Mouse (Mus musculus) MEL (cell line): Measurements from ENCODE around the gene Adora3. TPM values are rescaled to one million over a fixed set of nuclear protein-coding genes. Genes with fewer than 3 reads are reported as not detected.

Experiments
- DNase-seq: peaks from one replicate; pipeline ENCODE4 v3.0.0; 2011; ENCODE audit warnings: low read depth, low spot score
- H3K27ac ChIP-seq: 2 replicates; pipeline ENCODE4 v1.5.1; 2012; ENCODE audit warnings: low read depth, mild to moderate bottlenecking, control low read depth, low read length, moderate library complexity; ENCODE audit not compliant: control insufficient read depth
- H3K27me3 ChIP-seq, 2 experiments: fragments of 150-350 bp in 1 of 2; sonication (generic) in 1 of 2; 2 replicates each; pipeline ENCODE4 v1.6.1; 2012; ENCODE audit warnings: low read length in 2 of 2, mild to moderate bottlenecking in 2 of 2, improper control_type of control experiment in 1 of 2, moderate library complexity in 1 of 2; ENCODE audit not compliant: insufficient read depth in 2 of 2, control insufficient read depth in 1 of 2
- H3K36me3 ChIP-seq, 2 experiments: 2 replicates each; pipeline ENCODE4 v1.6.1; 2012 to 2014; ENCODE audit warnings: low read length in 2 of 2, improper control_type of control experiment in 1 of 2, inconsistent platforms in 1 of 2, mild to moderate bottlenecking in 1 of 2; ENCODE audit not compliant: insufficient read depth in 2 of 2, control insufficient read depth in 1 of 2
- H3K4me1 ChIP-seq, 2 experiments: fragments of 150-350 bp in 1 of 2; sonication (generic) in 1 of 2; 2 replicates each; pipeline ENCODE4 v1.6.1; 2012; ENCODE audit warnings: low read length in 2 of 2, improper control_type of control experiment in 1 of 2, mild to moderate bottlenecking in 1 of 2; ENCODE audit not compliant: insufficient read depth in 2 of 2, control insufficient read depth in 1 of 2
- H3K4me3 ChIP-seq, 2 experiments: fragments of 150-350 bp in 1 of 2; sonication (generic) in 1 of 2; 2 replicates each; pipeline ENCODE4 v1.5.1; 2012; ENCODE audit warnings: low read depth in 2 of 2, low read length in 2 of 2, mild to moderate bottlenecking in 2 of 2, moderate library complexity in 2 of 2, control low read depth in 1 of 2, improper control_type of control experiment in 1 of 2; ENCODE audit not compliant: control insufficient read depth in 1 of 2, insufficient read depth in 1 of 2
- H3K79me2 ChIP-seq: 2 replicates; pipeline ENCODE4 v1.6.1; 2012; ENCODE audit warnings: mild to moderate bottlenecking, low read length, moderate library complexity; ENCODE audit not compliant: control insufficient read depth, poor library complexity, insufficient read depth
- H3K9ac ChIP-seq: 2 replicates; pipeline ENCODE4 v1.6.1; 2012; ENCODE audit warnings: low read depth, mild to moderate bottlenecking, control low read depth, low read length, moderate library complexity; ENCODE audit not compliant: control insufficient read depth, poor library complexity, severe bottlenecking
- H3K9me3 ChIP-seq: fragments of 150-350 bp; sonication (generic); replicated peaks from 2 replicates; pipeline ENCODE4 v1.6.1; 2012; ENCODE audit warnings: mild to moderate bottlenecking, low read length, improper control_type of control experiment, moderate library complexity; ENCODE audit not compliant: insufficient read depth
- BHLHE40 ChIP-seq: IDR thresholded peaks from 2 replicates; pipeline ENCODE4 v1.6.1; 2012; ENCODE audit warnings: low read depth, mild to moderate bottlenecking, inconsistent platforms, low read length, improper control_type of control experiment, borderline replicate concordance
- CHD1 ChIP-seq: IDR thresholded peaks from 2 replicates; pipeline ENCODE4 v1.6.1; 2012; ENCODE audit warnings: low read depth, mild to moderate bottlenecking, inconsistent platforms, low read length, improper control_type of control experiment
- CHD2 ChIP-seq: IDR thresholded peaks from 2 replicates; pipeline ENCODE4 v1.6.1; 2011; ENCODE audit warnings: low read length, improper control_type of control experiment
- CTCF ChIP-seq, 3 experiments: IDR thresholded peaks in 2 of 3; conservative IDR thresholded peaks in 1 of 3; 2 replicates each; pipeline ENCODE4 v1.5.1; 2011 to 2012; ENCODE audit warnings: low read length in 3 of 3, low read depth in 2 of 3, mild to moderate bottlenecking in 2 of 3, improper control_type of control experiment in 1 of 3, inconsistent platforms in 1 of 3, mixed read lengths in 1 of 3, moderate library complexity in 1 of 3; ENCODE audit not compliant: control insufficient read depth in 1 of 3, insufficient read depth in 1 of 3, poor library complexity in 1 of 3, severe bottlenecking in 1 of 3
- E2F4 ChIP-seq: IDR thresholded peaks from 2 replicates; pipeline ENCODE4 v1.6.1; 2011; ENCODE audit warnings: low read depth, low read length, improper control_type of control experiment, borderline replicate concordance
- ELF1 ChIP-seq: IDR thresholded peaks from 2 replicates; pipeline ENCODE4 v1.6.1; 2014; ENCODE audit warnings: low read depth, mild to moderate bottlenecking, inconsistent platforms, low read length, improper control_type of control experiment, moderate library complexity
- EP300 ChIP-seq, 2 experiments: IDR thresholded peaks; 2 replicates each; pipeline ENCODE4 v1.6.1; 2011; ENCODE audit warnings: improper control_type of control experiment in 2 of 2, low read length in 2 of 2, low read depth in 1 of 2, mild to moderate bottlenecking in 1 of 2
- ETS1 ChIP-seq: IDR thresholded peaks from 2 replicates; pipeline ENCODE4 v1.6.1; 2012; ENCODE audit warnings: low read depth, mild to moderate bottlenecking, inconsistent platforms, low read length, improper control_type of control experiment, moderate library complexity
- GABPA ChIP-seq: IDR thresholded peaks from 2 replicates; pipeline ENCODE4 v1.6.1; 2012; ENCODE audit warnings: low read depth, mild to moderate bottlenecking, inconsistent platforms, low read length, improper control_type of control experiment, moderate library complexity
- GATA1 ChIP-seq: IDR thresholded peaks from 2 replicates; pipeline ENCODE4 v1.6.1; 2011; ENCODE audit warnings: low read depth, low read length, improper control_type of control experiment
- HCFC1 ChIP-seq: IDR thresholded peaks from 2 replicates; pipeline ENCODE4 v1.6.1; 2012; ENCODE audit warnings: low read depth, mild to moderate bottlenecking, inconsistent platforms, low read length, improper control_type of control experiment, moderate library complexity
- JUND ChIP-seq: IDR thresholded peaks from 2 replicates; pipeline ENCODE4 v1.6.1; 2011; ENCODE audit warnings: low read depth, mild to moderate bottlenecking, improper control_type of control experiment, low read length
- KAT2A ChIP-seq: conservative IDR thresholded peaks from 2 replicates; pipeline ENCODE4 v1.6.1; 2012; ENCODE audit warnings: low read depth, low read length, improper control_type of control experiment, inconsistent platforms
- MAX ChIP-seq: IDR thresholded peaks from 2 replicates; pipeline ENCODE4 v1.6.1; 2011; ENCODE audit warnings: low read length, improper control_type of control experiment
- MAZ ChIP-seq: IDR thresholded peaks from 2 replicates; pipeline ENCODE4 v1.6.1; 2012; ENCODE audit warnings: low read depth, mild to moderate bottlenecking, inconsistent platforms, low read length, improper control_type of control experiment
- MEF2A ChIP-seq: IDR thresholded peaks from 2 replicates; pipeline ENCODE4 v1.6.1; 2014; ENCODE audit warnings: low read depth, mild to moderate bottlenecking, inconsistent platforms, low read length, improper control_type of control experiment; ENCODE audit not compliant: poor library complexity, insufficient replicate concordance, severe bottlenecking; ENCODE audit errors: extremely low read depth
- MXI1 ChIP-seq: IDR thresholded peaks from 2 replicates; pipeline ENCODE4 v1.6.1; 2011; ENCODE audit warnings: mild to moderate bottlenecking, low read depth, low read length, improper control_type of control experiment
- MYB ChIP-seq: IDR thresholded peaks from 2 replicates; pipeline ENCODE4 v1.6.1; 2011; ENCODE audit warnings: mild to moderate bottlenecking, low read depth, low read length, improper control_type of control experiment
- MYC ChIP-seq: IDR thresholded peaks from 2 replicates; pipeline ENCODE4 v1.6.1; 2011; ENCODE audit warnings: low read depth, mild to moderate bottlenecking, low read length, improper control_type of control experiment, moderate library complexity
- NELFE ChIP-seq: IDR thresholded peaks from 2 replicates; pipeline ENCODE4 v1.6.1; 2011; ENCODE audit warnings: low read depth, low read length, improper control_type of control experiment
- NRF1 ChIP-seq: IDR thresholded peaks from 2 replicates; pipeline ENCODE4 v1.6.1; 2014; ENCODE audit warnings: low read depth, mild to moderate bottlenecking, inconsistent platforms, low read length, improper control_type of control experiment, moderate library complexity; ENCODE audit not compliant: poor library complexity, insufficient read depth, severe bottlenecking
- POLR2AphosphoS2 ChIP-seq: IDR thresholded peaks from 2 replicates; pipeline ENCODE4 v1.6.1; 2011; ENCODE audit warnings: low read length, improper control_type of control experiment
- POLR2AphosphoS5 ChIP-seq: IDR thresholded peaks from 2 replicates; pipeline ENCODE4 v1.6.1; 2012; ENCODE audit warnings: low read depth, borderline replicate concordance, mild to moderate bottlenecking, inconsistent platforms, low read length, moderate library complexity, mixed read lengths
- RAD21 ChIP-seq: IDR thresholded peaks from 2 replicates; pipeline ENCODE4 v1.6.1; 2011; ENCODE audit warnings: mild to moderate bottlenecking, low read depth, low read length, improper control_type of control experiment
- RCOR1 ChIP-seq: IDR thresholded peaks from 2 replicates; pipeline ENCODE4 v1.6.1; 2012; ENCODE audit warnings: low read depth, mild to moderate bottlenecking, inconsistent platforms, low read length, improper control_type of control experiment
- SIN3A ChIP-seq: IDR thresholded peaks from 2 replicates; pipeline ENCODE4 v1.6.1; 2012; ENCODE audit warnings: low read length, improper control_type of control experiment, inconsistent platforms
- SMC3 ChIP-seq: IDR thresholded peaks from 2 replicates; pipeline ENCODE4 v1.6.1; 2011; ENCODE audit warnings: low read depth, low read length, improper control_type of control experiment
- TAL1 ChIP-seq: IDR thresholded peaks from 2 replicates; pipeline ENCODE4 v1.6.1; 2012; ENCODE audit warnings: mild to moderate bottlenecking, inconsistent platforms, low read length, moderate library complexity, mixed read lengths
- TBP ChIP-seq: IDR thresholded peaks from 2 replicates; pipeline ENCODE4 v1.8.0; 2011; ENCODE audit warnings: low read depth, low read length, improper control_type of control experiment
- UBTF ChIP-seq: IDR thresholded peaks from 2 replicates; pipeline ENCODE4 v1.6.1; 2012; ENCODE audit warnings: low read depth, mild to moderate bottlenecking, inconsistent platforms, low read length, improper control_type of control experiment, moderate library complexity, borderline replicate concordance; ENCODE audit not compliant: insufficient read depth
- USF1 ChIP-seq: IDR thresholded peaks from 2 replicates; pipeline ENCODE4 v1.6.1; 2014; ENCODE audit warnings: low read depth, mild to moderate bottlenecking, inconsistent platforms, low read length, improper control_type of control experiment, moderate library complexity
- USF2 ChIP-seq, 2 experiments: IDR thresholded peaks; 2 replicates each; pipeline ENCODE4 v1.6.1; 2011 to 2012; ENCODE audit warnings: improper control_type of control experiment in 2 of 2, low read length in 2 of 2, borderline replicate concordance in 1 of 2, inconsistent platforms in 1 of 2, low read depth in 1 of 2, mild to moderate bottlenecking in 1 of 2; ENCODE audit not compliant: insufficient read depth in 1 of 2
- ZC3H11A ChIP-seq: IDR thresholded peaks from 2 replicates; pipeline ENCODE4 v1.6.1; 2012; ENCODE audit warnings: low read depth, mild to moderate bottlenecking, inconsistent platforms, low read length, improper control_type of control experiment
- ZKSCAN1 ChIP-seq: IDR thresholded peaks from 2 replicates; pipeline ENCODE4 v1.6.1; 2012; ENCODE audit warnings: low read depth, mild to moderate bottlenecking, inconsistent platforms, low read length, improper control_type of control experiment, moderate library complexity
- ZMIZ1 ChIP-seq: IDR thresholded peaks from 2 replicates; pipeline ENCODE4 v1.6.1; 2012; ENCODE audit warnings: low read depth, mild to moderate bottlenecking, inconsistent platforms, low read length, improper control_type of control experiment, moderate library complexity
- ZNF384 ChIP-seq: IDR thresholded peaks from 2 replicates; pipeline ENCODE4 v1.6.1; 2012; ENCODE audit warnings: low read depth, mild to moderate bottlenecking, inconsistent platforms, low read length, improper control_type of control experiment
- polyA plus RNA-seq, 2 experiments: library from polyadenylated mRNA; stranded (reverse) in 1 of 2; unstranded in 1 of 2; fragments of >175 nt in 1 of 2; fragments of >200 nt in 1 of 2; gene quantifications; 2 replicates each; pipeline versions ENCODE4 v1.2.1 to v1.2.4; 2012; ENCODE audit warnings: low replicate concordance in 2 of 2, low read depth in 1 of 2; ENCODE audit not compliant: insufficient read length in 2 of 2, insufficient read depth in 1 of 2, missing spikeins in 1 of 2
- total RNA-seq: library from RNA; depleted of rRNA; stranded (reverse); fragments of 300-350 nt; gene quantifications from 2 replicates; pipeline ENCODE4 v1.2.3, GENCODE M21; 2012

Gene Adora3
- total and polyA plus RNA-seq, 3 experiments, result 0.42 to 0.65 TPM; not detected in 1

GRCm38 (mm10) chr3:105912097-105912880 lies 41.6 kb downstream of the Adora3 start:
- H3K27ac ChIP-seq, result no peak overlapping the region
- DNase-seq, result peak; percentile 60
- peaks cover 30 to 50% of the 10 kb centered on the region in 2 experiments for H3K4me1 ChIP-seq
- H3K36me3 ChIP-seq, result peaks cover 0 to 46% of the 10 kb centered on the region in 2 experiments; a peak in 2 of 4 replicates
- no peaks in the 10 kb centered on the region for H3K27me3 ChIP-seq
- H3K9ac ChIP-seq, result no peak overlapping the region
- no peaks in the 10 kb centered on the region for H3K79me2 ChIP-seq
- no peak overlapping the region for H3K4me3 ChIP-seq
- no peaks in the 10 kb centered on the region for H3K9me3 ChIP-seq
- TF ChIP-seq EP300 (IDR thresholded peaks at IDR 0.05; ENCODE audit: low read depth in 1 of 2, low read length in 2 of 2), result peak; percentile 44 to 69; a peak in 2 of 4 replicates
- no peak for TF ChIP-seq ZMIZ1
- TF ChIP-seq POLR2AphosphoS5, result no peak
- no peak for TF ChIP-seq CHD2
- no peak for TF ChIP-seq E2F4
- TF ChIP-seq ZNF384, result no peak
- TF ChIP-seq TBP, result no peak
- no peak for TF ChIP-seq NRF1
- no peak for TF ChIP-seq MXI1
- TF ChIP-seq POLR2AphosphoS2, result no peak
- no peak for TF ChIP-seq ELF1
- TF ChIP-seq RCOR1, result no peak
- no peak for TF ChIP-seq UBTF
- no peak for TF ChIP-seq NELFE
- no peak for TF ChIP-seq USF1
- peak; percentile 74 for TF ChIP-seq GATA1
- TF ChIP-seq RAD21, result no peak
- 0 out of 2 replicates have a peak, but pooled peaks have one; percentile 47 for TF ChIP-seq MYC
- TF ChIP-seq MAX, result peak; percentile 82
- 0 out of 2 replicates have a peak, but pooled peaks have one; percentile 26 for TF ChIP-seq MAZ
- no peak for TF ChIP-seq KAT2A
- no peak for TF ChIP-seq SMC3
- TF ChIP-seq ZKSCAN1, result no peak
- peak; percentile 30; the same call in 1 of the 2 replicates for TF ChIP-seq SIN3A
- no peak for TF ChIP-seq CHD1
- TF ChIP-seq MYB, result no peak
- TF ChIP-seq GABPA, result no peak
- no peak for TF ChIP-seq MEF2A
- TF ChIP-seq ETS1, result peak; percentile 59
- TF ChIP-seq ZC3H11A, result no peak
- TF ChIP-seq BHLHE40, result peak; percentile 71
- no peak for TF ChIP-seq TAL1
- TF ChIP-seq USF2 (IDR thresholded peaks at IDR 0.05; ENCODE audit: borderline replicate concordance in 1 of 2, insufficient read depth in 1 of 2, low read depth in 1 of 2, low read length in 2 of 2), result no peak
- TF ChIP-seq JUND, result no peak
- no peak for TF ChIP-seq CTCF (IDR thresholded peaks at IDR 0.05 in 2 of 3, conservative IDR thresholded peaks at IDR 0.05 in 1 of 3; ENCODE audit: control insufficient read depth in 1 of 3, insufficient read depth in 1 of 3, low read depth in 2 of 3, low read length in 3 of 3, poor library complexity in 1 of 3, severe bottlenecking in 1 of 3)
- no peak for TF ChIP-seq HCFC1
